Mouse (Mus musculus) intestine, embryonic 16.5 days (tissue): Measurements from ENCODE around the gene Kansl1. TPM values are rescaled to one million over a fixed set of nuclear protein-coding genes. Genes with fewer than 3 reads are reported as not detected.

Source experiments
- ATAC-seq: fragments of 200-750 bp; cut with Nextera tagmentation; 2 replicates; pipeline ENCODE4 v1.8.0; 2017; ENCODE audit warnings: moderate TSS enrichment, moderate library complexity
- H3K27ac ChIP-seq: fragments of 300-500 bp; sonication (generic); 2 replicates; pipeline ENCODE4 v1.5.1; 2014; ENCODE audit warnings: mild to moderate bottlenecking, low read length
- H3K27me3 ChIP-seq: fragments of 300-500 bp; sonication (generic); replicated peaks from 2 replicates; pipeline ENCODE4 v1.6.1; 2014; ENCODE audit warnings: low read length, control low read depth, mixed read lengths; ENCODE audit not compliant: control insufficient read depth, insufficient read depth
- H3K36me3 ChIP-seq: fragments of 300-500 bp; sonication (generic); 2 replicates; pipeline ENCODE4 v1.6.1; 2014; ENCODE audit warnings: low read length, control low read depth; ENCODE audit not compliant: control insufficient read depth, insufficient read depth
- H3K4me1 ChIP-seq: fragments of 300-500 bp; sonication (generic); 2 replicates; pipeline ENCODE4 v1.6.1; 2014; ENCODE audit warnings: low read length, control low read depth, mixed read lengths; ENCODE audit not compliant: control insufficient read depth, insufficient read depth
- H3K4me2 ChIP-seq: fragments of 300-500 bp; sonication (generic); 2 replicates; pipeline ENCODE4 v1.6.1; 2014; ENCODE audit warnings: low read depth, low read length, control low read depth
- H3K4me3 ChIP-seq: fragments of 300-500 bp; sonication (generic); 2 replicates; pipeline ENCODE4 v1.5.1; 2014; ENCODE audit warnings: mild to moderate bottlenecking, low read length
- H3K9ac ChIP-seq: fragments of 300-500 bp; sonication (generic); 2 replicates; pipeline ENCODE4 v1.6.1; 2014; ENCODE audit warnings: low read depth, low read length
- H3K9me3 ChIP-seq: fragments of 300-500 bp; sonication (generic); 2 replicates; pipeline ENCODE4 v1.6.1; 2016; ENCODE audit warnings: low read length, control low read depth; ENCODE audit not compliant: control insufficient read depth
- WGBS: fragments of 180-500 bp; shearing (Covaris S2); extraction: QIAGEN DNeasy Blood & Tissue Kit; methylation state at CpG from one replicate; pipeline ENCODE4 v1.1.7; 2014; 5-methylcytosine and 5-hydroxymethylcytosine counted together
- polyA plus RNA-seq: library from polyadenylated mRNA; unstranded; fragments of >200 nt; fragmentation: Nextera tagmentation; extraction: Ambion mirVana; gene quantifications from 2 replicates; pipeline ENCODE4 v1.2.1, GENCODE M21; 2015

Kansl1 gene
- polyA plus RNA-seq, 1 experiment from 2014 or later: 13.7 TPM

GRCm38 (mm10) chr11:104346931-104347330 lies 121.7 kb downstream of the Kansl1 start:
- Histone ChIP-seq H3K36me3 (peaks cover 20% of the 10 kb centered on the region), H3K27ac (no peak overlapping the region), H3K4me2 (no peak overlapping the region), H3K9ac (no peak overlapping the region), H3K27me3 (no peaks in the 10 kb centered on the region), H3K9me3 (no peaks in the 10 kb centered on the region), H3K4me1 (no peaks in the 10 kb centered on the region), H3K4me3 (no peak overlapping the region)
- 64% methylated on average over 3 of the region's 3 CpGs for WGBS
- no peak for ATAC-seq

GRCm38 (mm10) chr11:104334946-104335345 lies 133.7 kb downstream of the Kansl1 start:
- Histone ChIP-seq H3K9me3 (no peaks in the 10 kb centered on the region), H3K36me3 (peaks cover 26% of the 10 kb centered on the region), H3K4me3 (no peak overlapping the region), H3K4me2 (no peak overlapping the region), H3K9ac (no peak overlapping the region), H3K27ac (no peak overlapping the region), H3K27me3 (no peaks in the 10 kb centered on the region), H3K4me1 (no peaks in the 10 kb centered on the region)
- 89% methylated on average over 13 of the region's 13 CpGs for WGBS
- no peak for ATAC-seq

- ATAC-seq: no peak
- Histone ChIP-seq H3K9ac (no peak overlapping the region), H3K27ac (no peak overlapping the region), H3K4me3 (no peak overlapping the region), H3K9me3 (no peaks in the 10 kb centered on the region), H3K4me1 (no peaks in the 10 kb centered on the region), H3K36me3 (peaks cover 25% of the 10 kb centered on the region), H3K4me2 (no peak overlapping the region), H3K27me3 (no peaks in the 10 kb centered on the region)
- 68% methylated on average over 5 of the region's 5 CpGs for WGBS
Observed at GRCm38 (mm10) chr11:104334115-104334514, 134.5 kb downstream of the Kansl1 start.

GRCm38 (mm10) chr11:104332105-104332504 lies 136.6 kb downstream of the Kansl1 start:
- ATAC-seq: no peak
- H3K4me1 ChIP-seq: no peaks in the 10 kb centered on the region
- no peak overlapping the region for H3K9ac ChIP-seq
- H3K4me2 ChIP-seq: no peak overlapping the region
- WGBS: 82% methylated on average over 5 of the region's 5 CpGs
- no peak overlapping the region for H3K4me3 ChIP-seq
- no peak overlapping the region for H3K27ac ChIP-seq
- H3K9me3 ChIP-seq: no peaks in the 10 kb centered on the region
- H3K36me3 ChIP-seq: peaks cover 18% of the 10 kb centered on the region
- H3K27me3 ChIP-seq: no peaks in the 10 kb centered on the region

DNA sequence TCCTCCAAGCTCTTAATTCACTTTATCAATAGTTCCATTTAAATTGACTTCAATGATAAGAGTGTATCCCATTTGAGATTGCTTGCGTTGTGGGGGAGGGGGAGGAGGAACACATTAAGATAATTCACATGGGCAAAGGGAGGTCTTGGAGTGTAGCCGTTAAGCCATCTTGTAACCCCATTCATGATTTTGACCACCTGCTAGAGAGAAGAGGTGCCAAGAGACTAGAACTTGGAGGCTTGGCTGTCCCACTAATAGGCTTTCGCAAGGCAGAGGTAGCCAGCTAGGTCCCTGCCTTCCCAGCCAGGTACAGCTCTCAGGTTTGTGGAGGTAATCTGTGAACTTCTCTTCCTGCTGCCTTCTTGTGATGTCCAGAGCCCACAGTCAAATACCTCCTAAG lies 137.5 kb downstream of the Kansl1 start:
- ATAC-seq: no peak
- H3K36me3 ChIP-seq: peaks cover 14% of the 10 kb centered on the region
- H3K4me1 ChIP-seq: no peaks in the 10 kb centered on the region
- H3K4me2 ChIP-seq: no peak overlapping the region
- 95% methylated on average over 3 of the region's 3 CpGs for WGBS
- 0 out of 2 replicates have a peak overlapping the region, but pooled peaks have one; percentile 23 for H3K27ac ChIP-seq
- H3K4me3 ChIP-seq: no peak overlapping the region
- H3K9me3 ChIP-seq: no peaks in the 10 kb centered on the region
- no peak overlapping the region for H3K9ac ChIP-seq
- no peaks in the 10 kb centered on the region for H3K27me3 ChIP-seq

GRCm38 (mm10) chr11:104330151-104330550 lies 138.5 kb downstream of the Kansl1 start:
- Histone ChIP-seq H3K27me3 (no peaks in the 10 kb centered on the region), H3K36me3 (peaks cover 8% of the 10 kb centered on the region), H3K4me1 (no peaks in the 10 kb centered on the region), H3K4me2 (no peak overlapping the region), H3K9ac (no peak overlapping the region), H3K4me3 (no peak overlapping the region), H3K9me3 (no peaks in the 10 kb centered on the region), H3K27ac (no peak overlapping the region)
- 76% methylated on average over 4 of the region's 4 CpGs for WGBS
- no peak for ATAC-seq

GRCm38 (mm10) chr11:104329185-104329926 lies 139.3 kb downstream of the Kansl1 start:
- Histone ChIP-seq H3K4me2 (no peak overlapping the region), H3K27me3 (no peaks in the 10 kb centered on the region), H3K9ac (no peak overlapping the region), H3K4me1 (no peaks in the 10 kb centered on the region), H3K9me3 (no peaks in the 10 kb centered on the region), H3K4me3 (no peak overlapping the region), H3K27ac (no peak overlapping the region), H3K36me3 (peaks cover 2% of the 10 kb centered on the region; the same call in 1 of the 2 replicates)
- WGBS: 76% methylated on average over 11 of the region's 11 CpGs
- ATAC-seq: no peak; the same call in 1 of the 2 replicates

- Histone ChIP-seq H3K36me3 (no peaks in the 10 kb centered on the region; the same call in 1 of the 2 replicates), H3K4me2 (no peak overlapping the region), H3K27me3 (no peaks in the 10 kb centered on the region), H3K4me1 (no peaks in the 10 kb centered on the region), H3K9ac (no peak overlapping the region), H3K27ac (no peak overlapping the region), H3K4me3 (no peak overlapping the region), H3K9me3 (no peaks in the 10 kb centered on the region)
- 86% methylated on average over 6 of the region's 6 CpGs for WGBS
- ATAC-seq: no peak
Observed at GRCm38 (mm10) chr11:104327946-104328345, 140.7 kb downstream of the Kansl1 start.

DNA sequence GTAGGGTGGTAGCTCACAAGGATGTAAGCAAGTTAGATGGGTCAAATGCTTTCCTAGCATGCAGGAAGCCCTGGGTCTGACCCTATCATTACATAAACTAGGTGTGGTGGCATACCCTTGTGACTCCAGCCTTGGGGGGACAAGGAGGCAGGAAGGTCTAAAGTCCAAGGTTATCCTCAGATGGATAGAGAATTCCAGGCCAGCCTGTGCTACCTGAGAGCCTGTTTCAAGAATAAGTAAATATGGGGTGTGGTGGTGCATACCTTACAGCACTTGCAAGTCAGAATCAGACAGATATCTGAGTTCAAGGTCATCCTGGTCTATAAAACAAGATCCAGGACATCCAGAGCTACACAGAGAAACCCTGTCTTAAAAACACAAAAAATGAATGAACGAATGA lies 141.2 kb downstream of the Kansl1 start:
- no peak for ATAC-seq
- no peaks in the 10 kb centered on the region; the same call in 1 of the 2 replicates for H3K36me3 ChIP-seq
- H3K27ac ChIP-seq: no peak overlapping the region
- H3K4me3 ChIP-seq: no peak overlapping the region
- no peaks in the 10 kb centered on the region for H3K27me3 ChIP-seq
- no peak overlapping the region for H3K4me2 ChIP-seq
- no peaks in the 10 kb centered on the region for H3K9me3 ChIP-seq
- H3K9ac ChIP-seq: no peak overlapping the region
- H3K4me1 ChIP-seq: no peaks in the 10 kb centered on the region
- 97% methylated on average over 1 of the region's 1 CpGs for WGBS

DNA sequence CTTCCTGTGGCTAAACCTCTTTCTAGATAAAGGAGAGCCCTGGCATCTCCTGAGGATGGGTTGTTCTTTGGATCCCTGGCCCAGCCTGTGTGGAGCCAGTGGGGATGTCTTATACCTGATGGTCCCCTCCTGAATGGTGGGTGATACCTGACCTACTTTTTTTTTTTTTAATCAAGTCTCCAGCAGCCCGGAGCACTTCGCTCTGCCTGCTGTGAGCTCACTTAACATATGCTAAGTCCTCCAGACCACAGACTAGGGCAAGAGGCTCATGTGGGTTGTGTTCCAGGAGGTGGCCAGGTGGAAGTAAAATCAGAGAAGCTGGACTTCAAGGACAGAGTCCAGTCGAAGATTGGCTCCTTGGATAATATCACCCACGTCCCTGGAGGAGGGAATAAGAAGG lies 146.5 kb downstream of the Kansl1 start:
- WGBS: 40% methylated on average over 4 of the region's 4 CpGs
- no peak overlapping the region for H3K4me3 ChIP-seq
- no peak for ATAC-seq

More for the DNA sequence above, 146.5 kb downstream of the Kansl1 start:
- Histone ChIP-seq H3K4me1 (peaks cover 14% of the 10 kb centered on the region), H3K4me2 (no peak overlapping the region), H3K9me3 (no peaks in the 10 kb centered on the region), H3K36me3 (no peaks in the 10 kb centered on the region), H3K9ac (no peak overlapping the region), H3K27ac (no peak overlapping the region), H3K27me3 (no peaks in the 10 kb centered on the region)
